Mouse (Mus musculus) CH12.LX (cell line): Measurements from ENCODE around the gene Hoxb7. TPM values are rescaled to one million over a fixed set of nuclear protein-coding genes. Genes with fewer than 3 reads are reported as not detected.

ENCODE experiments used
- DNase-seq: peaks from one replicate; pipeline ENCODE4 v3.0.0-alpha.2; 2013; ENCODE audit errors: extremely low read depth
- H3K27ac ChIP-seq: 2 replicates; pipeline ENCODE4 v1.5.1; 2012; ENCODE audit warnings: low read depth, mild to moderate bottlenecking, control low read depth, moderate library complexity; ENCODE audit not compliant: insufficient read depth
- H3K27me3 ChIP-seq: replicated peaks from 2 replicates; pipeline ENCODE3; 2012; ENCODE audit warnings: inconsistent platforms
- H3K36me3 ChIP-seq, 2 experiments: replicated peaks in 1 of 2; 2 replicates each; pipeline versions ENCODE3 to v1.6.1; 2012; ENCODE audit warnings: inconsistent platforms in 1 of 2, low read length in 1 of 2, mild to moderate bottlenecking in 1 of 2, mixed read lengths in 1 of 2, moderate library complexity in 1 of 2; ENCODE audit not compliant: control insufficient read depth in 1 of 2, insufficient read depth in 1 of 2
- H3K4me1 ChIP-seq, 2 experiments: 2 replicates each; pipeline ENCODE4 v1.6.1; 2012; ENCODE audit warnings: inconsistent platforms in 1 of 2, moderate library complexity in 1 of 2; ENCODE audit not compliant: insufficient read depth in 2 of 2, control insufficient read depth in 1 of 2
- H3K4me2 ChIP-seq: 2 replicates; pipeline ENCODE4 v1.6.1; 2012; ENCODE audit warnings: low read depth, mild to moderate bottlenecking, control low read depth; ENCODE audit not compliant: poor library complexity, insufficient read depth, severe bottlenecking
- H3K4me3 ChIP-seq, 3 experiments: fragments of 150-350 bp in 1 of 3; sonication (generic) in 1 of 3; replicated peaks in 1 of 3; 2 replicates each; pipeline versions ENCODE3 to v1.5.1; 2011 to 2012; ENCODE audit warnings: low read depth in 2 of 3, low read length in 2 of 3, mild to moderate bottlenecking in 2 of 3, moderate library complexity in 2 of 3, control low read depth in 1 of 3, improper control_type of control experiment in 1 of 3, inconsistent platforms in 1 of 3, mixed read lengths in 1 of 3; ENCODE audit not compliant: poor library complexity in 1 of 3
- H3K79me2 ChIP-seq: replicated peaks from 2 replicates; pipeline ENCODE4 v1.6.1; 2012; ENCODE audit warnings: mild to moderate bottlenecking, moderate library complexity; ENCODE audit not compliant: control insufficient read depth, poor library complexity, insufficient read depth, severe bottlenecking; ENCODE audit errors: extremely low read depth
- H3K9ac ChIP-seq: 2 replicates; pipeline ENCODE4 v1.6.1; 2012; ENCODE audit warnings: low read depth, mild to moderate bottlenecking, control low read depth, moderate library complexity; ENCODE audit not compliant: insufficient read depth
- H3K9me3 ChIP-seq: replicated peaks from 2 replicates; pipeline ENCODE3; 2012; ENCODE audit warnings: low read length, inconsistent platforms, mixed read lengths
- BHLHE40 ChIP-seq: IDR thresholded peaks from 2 replicates; pipeline ENCODE4 v1.6.1; 2011; ENCODE audit warnings: mild to moderate bottlenecking, low read depth, low read length, improper control_type of control experiment
- CHD2 ChIP-seq: IDR thresholded peaks from 2 replicates; pipeline ENCODE4 v1.6.1; 2011; ENCODE audit warnings: low read length, improper control_type of control experiment
- E2F4 ChIP-seq: IDR thresholded peaks from 2 replicates; pipeline ENCODE4 v1.6.1; 2011; ENCODE audit warnings: low read depth, low read length, improper control_type of control experiment; ENCODE audit not compliant: insufficient replicate concordance
- GABPA ChIP-seq: IDR thresholded peaks from 2 replicates; pipeline ENCODE4 v1.6.1; 2012; ENCODE audit warnings: low read depth, low read length, improper control_type of control experiment, inconsistent platforms; ENCODE audit not compliant: insufficient replicate concordance
- JUN ChIP-seq: IDR thresholded peaks from 2 replicates; pipeline ENCODE4 v1.6.1; 2011; ENCODE audit warnings: low read depth, mild to moderate bottlenecking, low read length, improper control_type of control experiment, moderate library complexity; ENCODE audit not compliant: insufficient read depth
- MAZ ChIP-seq: IDR thresholded peaks from 2 replicates; pipeline ENCODE4 v1.6.1; 2012; ENCODE audit warnings: low read depth, mild to moderate bottlenecking, inconsistent platforms, low read length, improper control_type of control experiment, moderate library complexity
- MXI1 ChIP-seq: IDR thresholded peaks from 2 replicates; pipeline ENCODE4 v1.6.1; 2011; ENCODE audit warnings: mild to moderate bottlenecking, low read depth, low read length, improper control_type of control experiment
- MYC ChIP-seq: IDR thresholded peaks from 2 replicates; pipeline ENCODE4 v1.6.1; 2011; ENCODE audit warnings: low read depth, mild to moderate bottlenecking, improper control_type of control experiment, low read length
- PAX5 ChIP-seq: IDR thresholded peaks from 2 replicates; pipeline ENCODE4 v1.6.1; 2012; ENCODE audit warnings: low read length, inconsistent platforms, mixed read lengths
- POLR2AphosphoS2 ChIP-seq: IDR thresholded peaks from 2 replicates; pipeline ENCODE4 v1.6.1; 2011; ENCODE audit warnings: low read depth, low read length, improper control_type of control experiment
- RCOR1 ChIP-seq: conservative IDR thresholded peaks from 2 replicates; pipeline ENCODE4 v1.6.1; 2012; ENCODE audit warnings: low read depth, mild to moderate bottlenecking, inconsistent platforms, low read length, improper control_type of control experiment
- SIN3A ChIP-seq: IDR thresholded peaks from 2 replicates; pipeline ENCODE4 v1.6.1; 2012; ENCODE audit warnings: low read length, improper control_type of control experiment, inconsistent platforms
- SMC3 ChIP-seq: IDR thresholded peaks from 2 replicates; pipeline ENCODE4 v1.6.1; 2011; ENCODE audit warnings: low read depth, low read length, improper control_type of control experiment
- USF1 ChIP-seq: IDR thresholded peaks from 2 replicates; pipeline ENCODE4 v1.6.1; 2014; ENCODE audit warnings: low read depth, mild to moderate bottlenecking, inconsistent platforms, low read length, improper control_type of control experiment
- USF2 ChIP-seq: conservative IDR thresholded peaks from 2 replicates; pipeline ENCODE4 v1.6.1; 2011; ENCODE audit warnings: low read depth, low read length, improper control_type of control experiment
- ZC3H11A ChIP-seq: IDR thresholded peaks from 2 replicates; pipeline ENCODE4 v1.6.1; 2012; ENCODE audit warnings: low read depth, mild to moderate bottlenecking, inconsistent platforms, low read length, improper control_type of control experiment
- ZKSCAN1 ChIP-seq: IDR thresholded peaks from 2 replicates; pipeline ENCODE4 v1.6.1; 2012; ENCODE audit warnings: low read depth, inconsistent platforms, low read length, improper control_type of control experiment, borderline replicate concordance
- dilution Hi-C: fragments of 300-500 bp; cut with MboI; formaldehyde crosslinking; loops from 2 replicates; pipeline ENCODE4 v1.14.3; 2020; ENCODE audit warnings: low sequenced_read_pairs; ENCODE audit not compliant: extremely low pct_unique_long_range_greater_than_20kb, extremely low pct_ligation_motif_present
- in situ Hi-C: fragments of 300-500 bp; cut with MboI; formaldehyde crosslinking; loops from 3 replicates; pipeline ENCODE4 v1.14.3; 2019; ENCODE audit warnings: low sequenced_read_pairs, low pct_ligation_motif_present, low pct_unique_long_range_greater_than_20kb, mixed read lengths
- polyA plus RNA-seq: library from polyadenylated mRNA; unstranded; fragments of >175 nt; gene quantifications from 2 replicates; pipeline ENCODE4 v1.2.1, GENCODE M21; 2012; ENCODE audit warnings: low read depth; ENCODE audit not compliant: insufficient read length
- total RNA-seq, 2 experiments: library from RNA; depleted of rRNA; stranded (reverse); fragments of 300-350 nt in 1 of 2; fragments of >200 nt in 1 of 2; gene quantifications; 2 replicates each; pipeline ENCODE4 v1.2.3; 2012 to 2014

Hoxb7 gene
- total and polyA plus RNA-seq, 3 experiments: not detected

DNA sequence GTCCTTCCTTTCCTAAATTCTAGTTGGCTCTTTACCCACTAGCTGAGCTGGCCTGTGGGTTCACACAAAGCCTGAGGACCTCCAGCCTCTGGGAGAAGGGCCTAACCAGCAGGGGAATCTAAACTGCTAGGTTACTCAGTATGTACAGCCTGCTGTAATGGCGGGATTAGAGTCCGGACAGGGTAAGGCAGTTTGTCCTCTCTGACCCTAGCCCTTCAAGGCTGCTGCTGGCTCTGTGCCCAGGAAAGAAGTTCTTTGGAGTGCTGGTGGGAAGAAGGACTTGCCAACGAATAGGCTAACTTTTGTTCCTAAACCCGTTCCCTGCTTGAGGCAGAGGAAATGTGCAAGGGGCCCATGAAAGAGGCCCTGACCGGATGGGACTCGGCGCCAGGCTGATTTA lies 20.5 kb upstream of the Hoxb7 start:
- H3K79me2 ChIP-seq: no peaks in the 10 kb centered on the region
- H3K4me2 ChIP-seq: no peak overlapping the region
- dilution Hi-C loops: no loop called here
- no peak overlapping the region for H3K9ac ChIP-seq
- no peaks in the 10 kb centered on the region for H3K36me3 ChIP-seq
- DNase-seq: no peak
- TF ChIP-seq MYC (no peak), USF1 (no peak), RCOR1 (no peak), CHD2 (no peak), BHLHE40 (no peak), PAX5 (no peak), ZC3H11A (no peak)
- peaks cover 0 to 9% of the 10 kb centered on the region in 2 experiments; a peak in 1 of 4 replicates for H3K4me1 ChIP-seq
- H3K9me3 ChIP-seq: peaks cover 1% of the 10 kb centered on the region
- H3K27me3 ChIP-seq: peaks cover 96% of the 10 kb centered on the region
- in situ Hi-C loops: no loop called here
- no peak overlapping the region for H3K4me3 ChIP-seq
- H3K27ac ChIP-seq: no peak overlapping the region

DNA sequence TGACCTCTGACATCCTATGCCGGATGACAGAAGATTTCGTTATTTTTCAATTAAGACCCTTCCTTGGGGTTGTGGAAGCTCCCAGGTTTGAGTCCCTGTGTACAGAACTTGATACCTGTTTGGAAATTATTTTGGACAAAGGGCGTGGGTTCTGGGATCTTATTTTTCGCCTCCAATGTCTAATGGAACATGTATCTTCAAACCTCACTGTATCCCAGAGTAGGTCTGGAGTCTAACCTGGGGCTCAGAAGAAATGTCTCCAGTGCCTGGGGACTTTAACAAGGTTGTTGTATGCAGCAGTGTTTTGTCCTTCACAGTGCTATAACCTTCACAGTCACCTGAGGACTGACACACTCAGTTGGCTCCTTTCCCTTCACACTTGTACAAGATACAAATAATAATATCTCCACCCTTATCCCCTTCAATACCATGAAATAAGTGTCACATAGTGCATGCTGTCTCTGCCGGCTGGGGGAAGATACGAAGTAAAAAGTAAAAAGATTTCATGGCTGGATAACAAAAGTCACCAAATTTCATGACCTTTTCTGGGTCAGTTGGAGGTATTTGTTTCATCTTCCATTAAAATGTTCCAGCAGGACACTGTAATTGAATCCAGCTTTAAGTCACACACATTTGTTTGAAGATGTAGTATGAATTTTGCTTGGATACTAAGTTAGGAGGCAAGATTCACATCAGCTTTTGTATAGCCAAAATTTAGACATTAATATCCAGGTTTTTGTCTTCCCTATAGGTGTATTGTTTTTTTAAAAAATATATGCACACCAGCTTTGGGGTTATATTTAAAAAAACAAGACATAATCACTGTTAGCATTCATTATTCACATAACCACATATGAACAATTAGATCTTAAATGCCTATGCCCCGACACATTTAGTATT lies 19.2 kb upstream of the Hoxb7 start:
- Histone ChIP-seq H3K27ac (no peak overlapping the region), H3K9me3 (peaks cover 12% of the 10 kb centered on the region), H3K4me3 (no peak overlapping the region), H3K36me3 (no peaks in the 10 kb centered on the region), H3K4me2 (no peak overlapping the region), H3K4me1 (peaks cover 0 to 5% of the 10 kb centered on the region in 2 experiments; a peak in 1 of 4 replicates), H3K9ac (no peak overlapping the region), H3K79me2 (no peaks in the 10 kb centered on the region), H3K27me3 (peaks cover 95% of the 10 kb centered on the region)
- TF ChIP-seq E2F4 (no peak), BHLHE40 (no peak), MXI1 (no peak), SMC3 (no peak), POLR2AphosphoS2 (no peak), SIN3A (no peak), USF1 (no peak), GABPA (no peak), USF2 (no peak), JUN (no peak), MAZ (no peak), ZKSCAN1 (no peak)
- in situ Hi-C loops (no loop called here), dilution Hi-C loops (no loop called here)
- no peak for DNase-seq
